Mouse (Mus musculus): ENCODE measurements around the gene Sstr4. TPM values are rescaled to one million over a fixed set of nuclear protein-coding genes. Genes with fewer than 3 reads are reported as not detected.
A peak's percentile ranks its signal among the peaks of the same experiment; 100 is the strongest.

Gene Sstr4
- total RNA-seq, 2 experiments from 2014 or later, result not detected

GRCm38 (mm10) chr2:148393846-148394245 is 1.3 kb upstream of the Sstr4 start:
- no peak for DNase-seq (ENCODE audit: low spot score)

- no peak for DNase-seq (ENCODE audit: low spot score)
Measured at GRCm38 (mm10) chr2:148396209-148396608, 1.1 kb downstream of the Sstr4 start.

GRCm38 (mm10) chr2:148397015-148397783 is 2.1 kb downstream of the Sstr4 start:
- no peak for DNase-seq (ENCODE audit: low spot score)

- peak; percentile 59 for DNase-seq (ENCODE audit: low spot score)
Measured at GRCm38 (mm10) chr2:148397784-148398100, 2.6 kb downstream of the Sstr4 start.

GRCm38 (mm10) chr2:148398901-148399685 is 3.9 kb downstream of the Sstr4 start:
- no peak for DNase-seq (ENCODE audit: low spot score)

- DNase-seq (ENCODE audit: low spot score), result no peak
Measured at GRCm38 (mm10) chr2:148402227-148402626, 7.1 kb downstream of the Sstr4 start.

- DNase-seq (ENCODE audit: low spot score), result no peak
Measured at GRCm38 (mm10) chr2:148404906-148405305, 9.8 kb downstream of the Sstr4 start.

GRCm38 (mm10) chr2:148406160-148406970 is 11.2 kb downstream of the Sstr4 start:
- no peak for DNase-seq (ENCODE audit: low spot score)

DNA sequence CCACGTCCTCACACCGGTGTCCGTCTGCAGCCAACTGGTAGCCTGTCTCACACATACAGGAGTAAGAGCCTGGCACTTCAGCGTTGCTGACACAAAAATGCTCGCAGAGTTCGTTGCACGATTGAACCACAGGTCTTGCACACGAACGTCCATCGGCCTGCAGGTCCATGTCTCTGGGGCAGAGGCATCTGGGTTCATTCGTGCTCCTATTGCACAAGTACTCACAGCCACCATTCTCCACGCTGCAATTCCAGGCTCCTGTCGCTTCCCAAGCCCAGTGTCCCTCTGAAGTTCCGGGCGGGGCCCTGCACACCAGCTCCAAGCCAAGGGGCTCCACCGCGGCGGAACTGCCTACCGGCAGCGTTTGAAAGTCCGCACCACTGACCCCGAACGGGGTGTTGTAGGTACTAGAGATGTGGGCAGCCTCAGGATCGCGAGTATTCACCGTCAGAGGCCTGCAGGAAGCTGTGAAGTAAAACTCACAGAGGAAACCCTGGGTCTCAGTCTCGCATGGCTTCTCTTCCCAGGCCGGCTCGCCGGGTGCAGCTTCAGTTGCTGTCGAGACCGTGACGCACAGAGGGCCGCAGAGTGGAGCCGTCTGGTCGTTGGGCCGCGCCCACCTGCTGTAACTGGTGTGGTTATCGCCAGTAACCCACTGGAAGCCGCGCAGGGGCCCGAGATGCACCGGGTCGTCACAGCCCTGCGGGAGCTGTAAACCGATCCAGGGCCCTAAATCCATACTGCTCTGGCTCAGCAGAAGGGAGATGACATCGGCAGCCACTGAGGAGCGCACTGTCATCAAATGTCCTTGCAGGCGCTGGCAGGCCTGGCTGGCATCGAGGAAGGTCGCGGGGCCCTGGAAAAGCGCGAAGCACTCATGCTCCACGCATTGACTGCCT is 12.1 kb downstream of the Sstr4 start:
- peak; percentile 47 for DNase-seq (ENCODE audit: low spot score)

GRCm38 (mm10) chr2:148407870-148408760 is 13.0 kb downstream of the Sstr4 start, which contains the start of gene Thbd:
Gene Thbd, minus strand, starts transcription at chr2:148408188.
- peak; percentile 85 for DNase-seq (ENCODE audit: low spot score)

GRCm38 (mm10) chr2:148408761-148409120 is 13.6 kb downstream of the Sstr4 start:
- no peak for DNase-seq (ENCODE audit: low spot score)

- DNase-seq (ENCODE audit: low spot score), result peak; percentile 92
Measured at GRCm38 (mm10) chr2:148409141-148409540, 14.0 kb downstream of the Sstr4 start.

GRCm38 (mm10) chr2:148409821-148410220 is 14.7 kb downstream of the Sstr4 start:
- DNase-seq (ENCODE audit: low spot score), result no peak

GRCm38 (mm10) chr2:148419151-148419550 is 24.0 kb downstream of the Sstr4 start:
- no peak for DNase-seq (ENCODE audit: low spot score)

DNA sequence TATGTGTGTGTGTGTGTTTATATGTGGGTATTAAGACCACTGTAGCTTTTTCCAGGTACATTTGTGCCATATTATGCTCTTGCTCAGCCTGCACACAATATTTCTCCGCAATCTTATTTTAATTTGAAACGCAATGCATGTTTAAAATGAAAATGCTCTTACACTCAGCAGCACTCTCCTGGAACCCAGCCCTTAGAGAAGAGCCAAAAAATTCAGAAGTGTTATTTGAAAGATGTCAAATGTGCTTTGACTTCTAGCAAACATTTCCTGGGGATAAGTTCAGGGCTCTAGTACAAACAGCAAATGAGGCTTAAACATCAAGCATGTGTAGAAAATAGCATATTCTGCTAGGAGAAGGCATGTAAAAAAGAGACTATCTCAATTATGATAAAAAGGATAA is 24.6 kb downstream of the Sstr4 start:
- no peak for DNase-seq (ENCODE audit: low spot score)

DNA sequence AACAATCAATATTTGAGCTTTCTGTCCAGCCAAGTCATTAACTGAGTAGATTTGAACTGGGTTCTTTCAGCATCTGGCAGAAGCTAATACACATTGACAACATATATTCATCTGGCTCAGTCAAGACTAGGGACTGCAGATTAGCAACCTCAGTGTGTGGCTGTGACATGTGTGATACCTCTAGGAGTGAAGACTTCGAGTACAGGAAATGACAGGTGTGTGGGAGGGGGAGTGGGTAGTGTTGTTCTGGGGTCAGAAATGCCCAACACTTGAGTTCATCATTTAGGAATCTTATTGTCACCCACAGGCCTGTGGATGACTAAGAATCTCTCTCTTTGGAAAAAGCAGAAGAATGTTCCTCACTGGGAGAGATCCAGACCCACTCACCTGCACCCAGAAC is 26.0 kb downstream of the Sstr4 start:
- no peak for DNase-seq (ENCODE audit: low spot score)

GRCm38 (mm10) chr2:148421706-148422105 is 26.6 kb downstream of the Sstr4 start:
- DNase-seq (ENCODE audit: low spot score), result no peak

GRCm38 (mm10) chr2:148425709-148426382 is 30.7 kb downstream of the Sstr4 start:
- no peak for DNase-seq (ENCODE audit: low spot score)

GRCm38 (mm10) chr2:148427553-148427952 is 32.4 kb downstream of the Sstr4 start:
- no peak for DNase-seq (ENCODE audit: low spot score)
